In the genomic region with DNA sequence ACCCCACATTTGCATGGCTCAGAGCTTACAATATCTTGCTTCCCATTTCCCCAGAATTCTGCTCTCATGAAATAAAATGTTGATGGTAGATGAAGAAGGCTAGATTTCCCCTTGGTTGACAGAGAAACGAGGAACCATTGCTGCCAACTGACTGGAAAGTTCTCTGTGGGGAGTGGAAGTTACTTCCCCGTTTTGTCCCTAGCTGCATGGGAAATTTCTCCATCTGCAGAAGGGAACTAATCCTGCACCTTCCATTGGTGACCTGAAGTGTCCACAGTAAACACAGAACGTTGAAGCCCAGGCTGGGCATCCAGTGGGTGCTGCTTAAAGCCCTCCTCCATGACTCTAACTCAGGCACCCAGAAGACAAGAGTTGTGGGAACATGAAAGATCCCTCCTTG, we compare ENCODE assay signal across 24 mouse cellular contexts. TPM values are rescaled to one million over a fixed set of nuclear protein-coding genes. Genes with fewer than 3 reads are reported as not detected.
DNase-seq lines count a peak whose midpoint lies in the region; ATAC-seq and TF ChIP-seq lines count a peak whose summit lies in the region.
"Had no signal": no experiment of that assay in that cellular context is flagged by ENCODE, and none has a peak within 500 bp of the region (broad histone marks: within the 10 kb centered on the region; RNA-seq: fewer than 3 reads in every experiment).

No protein-coding gene starts in this region.

- ATAC-seq in megakaryocyte, adult 5-6 weeks (ENCODE audit: poor library complexity, severe bottlenecking), result peak; percentile 30; the same call in 1 of the 2 replicates
- ATAC-seq in hindbrain, embryonic 11.5 days (ENCODE audit: low FRiP score), result no peak
- ATAC-seq: activated CD4-positive, CD25-positive, alpha-beta regulatory T cell, adult 4 months; CD4-positive, CD25-positive, alpha-beta regulatory T cell, adult 4 months; forebrain, embryonic 13.5 days; forebrain, embryonic 15.5 days; forebrain, postnatal 0 days; Patski had no signal

- H3K4me1 ChIP-seq in liver, adult 2 months (ENCODE audit: control insufficient read depth, insufficient read depth, low read length), result no peaks in the 10 kb centered on the region
- no peaks in the 10 kb centered on the region for H3K4me1 ChIP-seq in hindbrain, embryonic 11.5 days (replicated peaks; ENCODE audit: control insufficient read depth, insufficient read depth, low read length)
- H3K4me1 ChIP-seq: embryonic facial prominence, embryonic 12.5 days; forebrain, embryonic 15.5 days had no signal

- no peaks in the 10 kb centered on the region for H3K9me3 ChIP-seq in hindbrain, embryonic 11.5 days (ENCODE audit: control insufficient read depth, low read length)
- H3K9me3 ChIP-seq: embryonic facial prominence, embryonic 10.5 days; embryonic facial prominence, embryonic 12.5 days; forebrain, embryonic 13.5 days; forebrain, embryonic 15.5 days had no signal

- H3K27ac ChIP-seq in liver, adult 2 months (replicated peaks; ENCODE audit: insufficient read depth, low read depth, low read length), result no peak overlapping the region
- no peak overlapping the region for H3K27ac ChIP-seq in hindbrain, embryonic 11.5 days (ENCODE audit: low read depth, low read length)
- H3K27ac ChIP-seq: embryonic facial prominence, embryonic 10.5 days; embryonic facial prominence, embryonic 12.5 days; forebrain, embryonic 13.5 days; forebrain, embryonic 15.5 days had no signal

- no peak overlapping the region for H3K9ac ChIP-seq in liver, adult 2 months (ENCODE audit: low read depth, low read length)
- no peak overlapping the region for H3K9ac ChIP-seq in hindbrain, embryonic 11.5 days (ENCODE audit: low read depth, low read length)
- H3K9ac ChIP-seq: embryonic facial prominence, embryonic 12.5 days; forebrain, embryonic 13.5 days; forebrain, embryonic 15.5 days; forebrain, postnatal 0 days had no signal

- peaks cover 1% of the 10 kb centered on the region for H3K36me3 ChIP-seq in liver, adult 2 months (ENCODE audit: control insufficient read depth, insufficient read depth, low read length)
- no peaks in the 10 kb centered on the region for H3K36me3 ChIP-seq in hindbrain, embryonic 11.5 days (ENCODE audit: control insufficient read depth, insufficient read depth, low read length)
- H3K36me3 ChIP-seq: embryonic facial prominence, embryonic 10.5 days; embryonic facial prominence, embryonic 12.5 days; forebrain, embryonic 15.5 days; G1E had no signal

- no peak overlapping the region for H3K4me2 ChIP-seq in hindbrain, embryonic 11.5 days (replicated peaks; ENCODE audit: low read depth, low read length)
- H3K4me2 ChIP-seq: embryonic facial prominence, embryonic 12.5 days; forebrain, embryonic 13.5 days; forebrain, embryonic 15.5 days had no signal

- H3K27me3 ChIP-seq in liver, adult 2 months (ENCODE audit: control insufficient read depth, insufficient read depth, low read length), result no peaks in the 10 kb centered on the region
- no peaks in the 10 kb centered on the region for H3K27me3 ChIP-seq in hindbrain, embryonic 11.5 days (ENCODE audit: control insufficient read depth, insufficient read depth, low read length)
- H3K27me3 ChIP-seq: CH12.LX; embryonic facial prominence, embryonic 12.5 days; forebrain, embryonic 13.5 days; forebrain, embryonic 15.5 days; Patski had no signal

- whole genome bisulfite sequencing in liver, adult 2 months, result 78% methylated on average over 3 of the region's 3 CpGs
- WGBS in hindbrain, embryonic 11.5 days, result 77% methylated on average over 3 of the region's 3 CpGs

- DNase-seq in liver, adult 2 months (ENCODE audit: extremely low read depth, low read depth, low spot score), result peak; percentile 17
- DNase-seq in liver, result no peak
- DNase-seq in hindbrain, embryonic 11.5 days (ENCODE audit: low spot score), result no peak
- DNase-seq in adrenal gland, adult 8-10 months, result no peak
- DNase-seq: adrenal gland, postnatal 10 days; adrenal gland, postnatal 25 days; B cell, adult 2 months; cerebellum, adult 11 months; cerebellum, adult 18-20 months; cerebellum, adult 8-10 months; cerebellum, adult 9-11 months; cerebellum, postnatal 14 days; cerebellum, postnatal 36 days; forebrain, postnatal 0 days had no signal

- no peak for TF ChIP-seq POLR2A in liver, adult 2 months (IDR thresholded peaks at IDR 0.05; ENCODE audit: extremely low read depth, insufficient read depth, low read length)

- no peak overlapping the region for H3K4me3 ChIP-seq in liver, adult 2 months (ENCODE audit: insufficient read depth, low read depth, low read length)
- H3K4me3 ChIP-seq in hindbrain, embryonic 11.5 days (ENCODE audit: low read depth, low read length), result no peak overlapping the region
- H3K4me3 ChIP-seq: embryonic facial prominence, embryonic 10.5 days; embryonic facial prominence, embryonic 12.5 days; forebrain, embryonic 13.5 days; forebrain, embryonic 15.5 days had no signal

- TF ChIP-seq CTCF in liver, adult 2 months (IDR thresholded peaks at IDR 0.05; ENCODE audit: low read depth, low read length), result no peak

- no peaks in the 10 kb centered on the region for H3K79me2 ChIP-seq in liver, adult 2 months (ENCODE audit: control insufficient read depth, insufficient read depth, low read length)

RNA-seq across cellular contexts. Expression of gene Ccdc149, which starts 47.4 kb away (rescaled TPM):
- 0.83 and 1.2 TPM in 2 replicates for total RNA-seq in liver, adult 2 months (2014; rRNA removed)
- polyA plus RNA-seq in liver, adult 2 months (2012; rRNA removed), result 0.42 and 0.43 TPM in 2 replicates
- total RNA-seq in megakaryocyte, adult 5-6 weeks (2015), result 0.09 TPM in 1 of 2 replicates, not detected in the other
- total RNA-seq in megakaryocyte, adult 5-6 weeks (2017), result not detected in 2 replicates
- 3.1 and 3.4 TPM in 2 replicates for polyA plus RNA-seq in hindbrain, embryonic 11.5 days (2014; fragmentation: Nextera tagmentation; extraction: Ambion mirVana)
- 10 to 100 TPM in 3 of 4 experiments, 1 to 10 TPM in 1; 8.9 to 16.8 (median 13.3) TPM for total RNA-seq in adrenal gland, adult 8-10 months (2022)
- total RNA-seq: CH12.LX, G1E had no signal
- polyA plus RNA-seq: activated CD4-positive, CD25-positive, alpha-beta regulatory T cell, adult 4 months; CD4-positive, CD25-positive, alpha-beta regulatory T cell, adult 4 months; G1E had no signal
